Mouse (Mus musculus) 3T3-L1 (cell line): ENCODE results near the gene Hist2h4.
A peak's percentile ranks its signal among the peaks of the same experiment; 100 is the strongest.
"Not testable (repeated sequence)": the region's sequence is repeated elsewhere in the genome, so short reads cannot be mapped to it uniquely, and the experiment has no call there.

Experiments
- DNase-seq: peaks from one replicate; pipeline ENCODE4 v3.0.0-alpha.2; 2015; ENCODE audit warnings: low read depth, low spot score

The Hist2h4 gene

DNA sequence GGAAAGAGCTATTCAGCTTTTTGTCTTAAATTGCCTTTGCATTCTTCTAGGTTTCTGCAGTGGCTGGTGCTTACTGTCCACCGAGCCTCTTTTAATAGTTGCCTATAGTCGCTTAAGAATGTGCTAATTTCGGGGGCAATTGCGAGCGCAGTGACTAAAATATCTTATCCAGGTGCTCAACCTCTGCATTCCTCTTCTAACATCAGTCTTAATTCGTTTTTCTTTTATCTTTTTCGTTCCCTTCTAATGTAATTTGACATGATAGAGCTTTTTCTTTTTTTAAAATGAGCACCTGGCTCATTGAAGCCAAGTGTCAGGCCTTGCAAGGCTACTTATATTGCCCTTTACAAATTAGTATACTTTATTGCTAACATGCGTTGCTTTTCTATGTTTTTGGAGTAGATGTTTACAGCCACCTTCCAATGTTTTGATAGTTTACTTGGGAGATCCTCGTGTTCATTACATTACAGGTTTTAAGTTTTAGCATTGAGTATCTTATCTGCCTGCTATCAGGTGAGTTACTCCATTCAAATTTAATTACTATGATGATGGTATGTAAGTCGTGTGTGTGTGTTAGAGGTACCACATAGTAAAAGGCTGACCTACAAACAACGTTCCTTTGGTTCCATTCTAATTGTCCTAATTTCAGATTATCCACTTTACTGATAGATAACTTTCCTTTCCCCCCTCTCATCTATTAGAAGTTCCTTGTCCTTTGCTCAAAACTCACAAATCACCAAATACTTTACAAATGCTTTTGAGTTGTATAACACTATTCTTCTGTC, 15.6 kb downstream of the Hist2h4 start:
- DNase-seq = peak; percentile 41

DNA sequence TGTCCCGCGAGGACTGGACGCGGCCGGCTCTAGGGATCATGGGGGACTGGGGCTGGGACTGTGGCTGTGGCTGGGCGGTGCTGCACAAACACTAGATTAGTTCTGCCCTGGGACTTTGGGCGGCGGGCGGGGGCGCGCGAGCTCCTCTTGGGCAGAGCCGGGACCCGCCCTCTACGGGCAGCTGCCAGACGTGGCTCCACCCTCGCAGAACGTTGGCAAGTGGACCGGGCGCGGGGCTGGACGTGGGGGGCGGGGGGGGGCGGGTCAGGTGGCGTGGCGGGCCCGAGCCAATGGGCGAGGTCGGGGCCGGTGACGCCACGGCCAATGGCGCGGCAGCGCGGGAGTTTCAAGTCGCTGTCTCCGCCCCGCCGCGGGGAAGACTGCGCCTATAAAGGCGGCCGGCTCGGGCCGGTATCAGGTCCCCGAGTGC, 16.7 kb downstream of the Hist2h4 start, which contains the start of gene Hist2h3c1:
Gene Hist2h3c1 (plus strand): TSS at position 259 of the 430 bp plus-strand sequence.
- DNase-seq = not testable (repeated sequence)

DNA sequence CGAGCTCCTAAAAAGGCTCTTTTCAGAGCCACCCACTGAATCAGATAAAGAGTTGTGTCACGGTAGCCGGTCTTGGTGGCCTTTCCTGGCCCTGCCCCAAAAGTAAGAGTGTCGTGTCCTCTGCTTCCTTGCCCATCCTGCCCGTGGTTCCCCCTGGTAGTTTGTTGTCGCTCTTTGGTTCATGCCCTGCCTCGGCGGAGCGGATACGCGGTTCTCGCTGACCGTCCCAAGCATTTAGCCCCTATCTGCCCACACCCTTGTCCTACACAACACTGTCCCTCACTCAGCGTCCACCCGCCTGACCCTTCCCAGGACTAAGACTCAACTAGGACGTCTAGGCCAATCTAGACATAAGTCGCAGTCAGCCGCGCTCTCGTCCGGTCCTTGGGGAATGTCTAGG, 17.1 kb downstream of the Hist2h4 start:
- not testable (repeated sequence) for DNase-seq

DNA sequence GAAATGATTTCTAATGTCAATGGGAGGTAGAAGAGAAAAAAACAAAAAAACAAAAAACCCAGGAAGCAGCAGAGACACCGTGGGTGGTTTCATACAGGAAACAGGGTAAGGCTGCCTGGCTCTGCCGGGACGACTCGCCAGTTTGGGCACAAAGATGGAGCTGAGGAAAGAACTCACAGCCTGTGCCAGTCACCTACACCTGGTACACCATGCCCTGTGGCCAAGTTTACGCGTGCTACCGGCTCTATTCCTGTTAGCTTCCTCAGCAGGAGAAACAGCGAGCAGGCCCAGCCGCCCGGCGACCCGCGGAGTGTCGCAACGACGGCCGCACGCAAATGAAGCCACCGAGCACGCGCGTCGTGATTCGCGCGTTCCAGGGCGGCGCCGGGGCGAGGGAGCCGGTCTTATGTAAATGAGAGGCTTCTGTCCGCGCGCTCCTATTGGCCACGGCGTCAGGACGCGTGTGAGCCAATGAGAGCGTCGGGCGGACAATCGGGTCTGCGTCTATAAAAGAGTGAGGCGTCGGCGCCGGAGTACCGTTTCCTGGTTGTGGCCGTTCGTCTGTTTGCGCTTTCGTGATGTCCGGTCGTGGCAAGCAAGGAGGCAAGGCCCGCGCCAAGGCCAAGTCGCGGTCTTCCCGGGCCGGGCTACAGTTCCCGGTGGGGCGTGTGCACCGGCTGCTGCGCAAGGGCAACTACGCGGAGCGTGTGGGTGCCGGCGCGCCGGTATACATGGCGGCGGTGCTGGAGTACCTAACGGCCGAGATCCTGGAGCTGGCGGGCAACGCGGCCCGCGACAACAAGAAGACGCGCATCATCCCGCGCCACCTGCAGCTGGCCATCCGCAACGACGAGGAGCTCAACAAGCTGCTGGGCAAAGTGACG, 17.9 kb downstream of the Hist2h4 start, which contains the start of gene Hist2h2aa1:
Gene Hist2h2aa1 (plus strand): TSS at position 495 of the 884 bp plus-strand sequence.
- DNase-seq = peak; percentile 77

DNA sequence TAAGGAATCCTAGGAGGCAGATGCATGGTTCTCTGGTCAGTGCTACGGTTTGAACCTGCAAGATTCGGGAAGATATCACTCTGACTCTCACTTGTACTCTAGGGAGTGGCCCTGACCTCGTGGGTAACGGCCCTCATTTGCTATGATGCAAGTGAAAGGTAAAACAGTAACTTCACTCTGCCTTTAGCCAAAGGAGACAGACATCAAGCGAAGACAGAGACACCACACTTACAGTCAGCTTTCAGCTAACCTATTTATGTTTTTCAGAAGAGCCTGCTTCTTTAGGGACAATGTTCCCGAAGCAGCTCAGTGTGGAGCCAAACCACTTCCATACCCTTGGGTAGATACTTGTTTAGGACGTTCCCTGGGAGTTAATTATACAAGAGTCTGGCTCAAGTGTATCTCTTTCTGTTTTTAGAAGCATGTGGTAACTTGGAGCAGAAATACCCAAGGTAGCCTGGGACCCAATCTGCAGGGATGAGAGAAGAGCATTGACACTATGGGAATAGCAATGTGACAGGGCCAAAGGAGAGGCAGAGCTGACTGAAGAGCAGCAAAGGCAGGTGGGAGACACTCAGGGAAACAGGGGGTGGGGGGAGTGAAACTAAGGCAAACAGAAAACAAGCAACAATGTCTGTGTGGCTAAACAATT, 19.1 kb downstream of the Hist2h4 start:
- peak; percentile 32 for DNase-seq

DNA sequence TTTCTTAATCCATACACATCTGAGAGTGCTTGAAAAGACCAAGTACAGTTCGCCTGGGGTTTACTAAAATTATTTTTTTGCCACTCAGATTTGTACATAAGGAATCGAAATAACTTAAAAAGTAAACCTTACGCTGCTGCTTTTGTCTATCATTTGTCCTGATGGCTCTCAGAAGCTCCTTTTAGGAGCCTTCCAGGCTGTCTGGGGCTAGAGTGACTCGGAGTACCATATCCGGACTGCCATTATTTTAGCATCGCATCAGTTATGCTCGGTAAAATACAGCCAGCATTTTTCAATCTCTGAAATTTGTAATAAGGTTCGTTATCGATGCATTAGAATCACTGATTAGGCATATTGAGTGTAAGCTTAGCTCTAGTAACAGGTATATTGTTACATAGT, 22.3 kb downstream of the Hist2h4 start:
- no peak for DNase-seq

DNA sequence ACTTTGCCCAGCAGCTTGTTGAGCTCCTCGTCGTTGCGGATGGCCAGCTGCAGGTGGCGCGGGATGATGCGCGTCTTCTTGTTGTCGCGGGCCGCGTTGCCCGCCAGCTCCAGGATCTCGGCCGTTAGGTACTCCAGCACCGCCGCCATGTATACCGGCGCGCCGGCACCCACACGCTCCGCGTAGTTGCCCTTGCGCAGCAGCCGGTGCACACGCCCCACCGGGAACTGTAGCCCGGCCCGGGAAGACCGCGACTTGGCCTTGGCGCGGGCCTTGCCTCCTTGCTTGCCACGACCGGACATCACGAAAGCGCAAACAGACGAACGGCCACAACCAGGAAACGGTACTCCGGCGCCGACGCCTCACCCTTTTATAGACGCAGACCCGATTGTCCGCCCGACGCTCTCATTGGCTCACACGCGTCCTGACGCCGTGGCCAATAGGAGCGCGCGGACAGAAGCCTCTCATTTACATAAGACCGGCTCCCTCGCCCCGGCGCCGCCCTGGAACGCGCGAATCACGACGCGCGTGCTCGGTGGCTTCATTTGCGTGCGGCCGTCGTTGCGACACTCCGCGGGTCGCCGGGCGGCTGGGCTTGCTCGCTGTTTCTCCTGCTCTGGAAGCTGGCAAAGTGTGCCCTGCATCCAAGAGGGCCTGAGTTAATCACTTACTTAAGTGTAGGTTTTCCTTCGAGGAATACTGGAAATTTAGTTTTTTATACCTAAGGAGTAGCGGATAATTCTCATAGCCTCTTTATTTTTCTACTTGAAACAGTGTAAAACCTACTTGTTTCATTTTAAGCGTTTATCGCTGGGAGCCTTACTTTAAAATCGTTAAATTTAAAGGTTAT, 22.9 kb downstream of the Hist2h4 start, which contains the start of gene Hist2h2aa2:
Gene Hist2h2aa2 (minus strand): TSS at position 328 of the 850 bp plus-strand sequence.
- DNase-seq = peak; percentile 58

DNA sequence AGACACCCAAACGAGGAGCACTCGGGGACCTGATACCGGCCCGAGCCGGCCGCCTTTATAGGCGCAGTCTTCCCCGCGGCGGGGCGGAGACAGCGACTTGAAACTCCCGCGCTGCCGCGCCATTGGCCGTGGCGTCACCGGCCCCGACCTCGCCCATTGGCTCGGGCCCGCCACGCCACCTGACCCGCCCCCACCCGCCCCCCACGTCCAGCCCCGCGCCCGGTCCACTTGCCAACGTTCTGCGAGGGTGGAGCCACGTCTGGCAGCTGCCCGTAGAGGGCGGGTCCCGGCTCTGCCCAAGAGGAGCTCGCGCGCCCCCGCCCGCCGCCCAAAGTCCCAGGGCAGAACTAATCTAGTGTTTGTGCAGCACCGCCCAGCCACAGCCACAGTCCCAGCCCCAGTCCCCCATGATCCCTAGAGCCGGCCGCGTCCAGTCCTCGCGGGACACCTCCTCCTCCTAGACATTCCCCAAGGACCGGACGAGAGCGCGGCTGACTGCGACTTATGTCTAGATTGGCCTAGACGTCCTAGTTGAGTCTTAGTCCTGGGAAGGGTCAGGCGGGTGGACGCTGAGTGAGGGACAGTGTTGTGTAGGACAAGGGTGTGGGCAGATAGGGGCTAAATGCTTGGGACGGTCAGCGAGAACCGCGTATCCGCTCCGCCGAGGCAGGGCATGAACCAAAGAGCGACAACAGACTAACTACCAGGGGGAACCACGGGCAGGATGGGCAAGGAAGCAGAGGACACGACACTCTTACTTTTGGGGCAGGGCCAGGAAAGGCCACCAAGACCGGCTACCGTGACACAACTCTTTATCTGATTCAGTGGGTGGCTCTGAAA, 23.9 kb downstream of the Hist2h4 start, which contains the start of gene Hist2h3c2:
Gene Hist2h3c2 (minus strand): TSS at position 174 of the 840 bp plus-strand sequence.
- DNase-seq = not testable (repeated sequence)

DNA sequence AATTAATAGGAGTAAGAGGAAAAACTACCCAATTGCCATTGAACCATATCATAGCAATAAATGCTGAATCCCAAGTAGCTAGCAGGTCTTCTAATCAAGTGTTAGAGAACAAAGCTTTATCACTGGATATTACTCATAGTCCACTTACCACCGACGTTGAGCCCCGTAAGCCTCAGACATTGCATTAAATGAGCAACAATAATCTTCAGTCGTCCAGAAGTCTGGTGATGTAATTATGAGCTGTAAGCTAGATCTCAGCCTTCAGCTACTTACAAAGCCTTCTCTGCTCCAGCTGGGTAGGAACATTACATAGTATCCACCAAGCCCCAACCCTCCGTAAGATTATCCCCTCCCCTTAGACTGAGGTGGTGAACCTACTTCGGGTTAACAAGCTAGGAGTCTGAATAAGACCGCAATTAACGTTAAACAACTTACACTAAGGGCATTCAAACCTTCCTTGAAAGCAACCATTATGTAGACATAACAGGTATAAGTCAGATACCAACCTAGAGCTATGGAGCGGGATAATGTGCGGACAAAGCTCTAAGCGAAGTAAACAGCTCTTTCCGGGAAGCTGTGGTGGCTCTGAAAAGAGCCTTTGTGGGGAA, 25.1 kb downstream of the Hist2h4 start:
- peak; percentile 81 for DNase-seq

DNA sequence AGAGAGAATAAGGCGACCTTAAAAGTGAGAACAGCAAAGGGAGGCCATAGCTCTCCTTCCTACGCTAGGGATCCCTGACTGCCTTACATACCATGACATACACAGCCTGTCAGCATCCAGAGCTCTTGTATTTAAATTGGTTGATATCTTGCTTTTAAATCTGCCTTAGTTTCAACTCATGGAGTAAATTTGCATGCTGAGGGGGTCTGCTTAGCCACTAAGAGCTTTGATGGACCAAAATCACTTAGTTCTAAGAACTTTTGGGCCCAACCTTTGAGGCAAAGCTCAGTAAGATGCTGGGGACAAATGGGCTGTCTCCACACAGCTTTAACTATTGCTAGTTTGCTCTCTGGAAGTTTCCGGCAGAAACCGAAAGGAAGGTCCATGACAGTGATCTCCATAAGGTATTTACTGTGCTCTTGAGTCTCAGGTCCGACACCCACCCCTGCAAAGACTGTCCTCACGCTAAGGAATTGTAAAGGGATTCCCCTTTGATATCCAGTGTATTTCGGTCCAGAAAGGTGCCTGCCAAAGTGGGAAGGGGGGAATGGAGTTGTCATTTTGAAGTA, 25.7 kb downstream of the Hist2h4 start:
- DNase-seq = peak; percentile 62

DNA sequence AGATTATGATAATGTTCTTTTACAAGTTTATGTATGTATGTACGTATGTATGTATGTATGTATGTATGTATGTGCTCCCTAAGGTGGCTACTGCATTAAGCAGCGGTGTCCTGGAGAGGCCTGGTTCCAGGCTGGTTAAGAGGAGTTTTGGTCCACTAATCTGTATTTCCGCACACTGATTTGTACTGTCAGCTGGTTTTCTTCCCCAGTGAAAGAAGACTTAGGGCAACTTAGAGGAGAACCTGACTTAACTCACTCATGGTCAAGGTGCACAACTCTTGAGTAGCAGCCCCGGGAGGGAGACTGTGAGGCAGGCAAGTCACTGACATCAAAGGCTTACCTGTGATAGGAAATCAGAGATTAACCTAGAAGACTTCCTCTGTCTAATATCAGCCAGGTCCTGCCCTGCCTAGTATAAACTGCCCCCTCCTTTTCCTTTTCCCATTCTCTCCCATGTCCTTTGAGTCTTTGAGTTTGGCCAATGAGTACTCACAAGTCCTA, 26.2 kb downstream of the Hist2h4 start:
- no peak for DNase-seq

DNA sequence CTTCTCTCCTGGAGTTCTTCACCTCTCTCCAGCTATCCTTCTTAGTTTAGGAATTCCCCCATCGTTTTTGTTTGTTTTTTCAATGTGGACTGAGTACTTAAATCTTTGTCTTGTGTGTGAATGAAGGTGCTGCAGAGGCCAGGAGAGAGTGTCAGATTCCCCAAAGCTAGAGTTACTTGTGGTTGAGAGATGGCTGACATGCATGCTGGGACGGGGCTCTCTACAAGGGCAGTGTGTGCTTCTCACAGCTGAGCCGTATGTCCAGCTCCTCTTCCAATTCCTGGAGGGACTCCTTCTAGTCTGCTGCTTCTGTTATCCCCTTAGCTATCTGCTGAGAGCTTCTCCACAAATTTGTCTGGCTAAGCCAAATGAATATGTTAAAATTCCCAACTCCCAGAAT, 27.3 kb downstream of the Hist2h4 start:
- DNase-seq = no peak

DNA sequence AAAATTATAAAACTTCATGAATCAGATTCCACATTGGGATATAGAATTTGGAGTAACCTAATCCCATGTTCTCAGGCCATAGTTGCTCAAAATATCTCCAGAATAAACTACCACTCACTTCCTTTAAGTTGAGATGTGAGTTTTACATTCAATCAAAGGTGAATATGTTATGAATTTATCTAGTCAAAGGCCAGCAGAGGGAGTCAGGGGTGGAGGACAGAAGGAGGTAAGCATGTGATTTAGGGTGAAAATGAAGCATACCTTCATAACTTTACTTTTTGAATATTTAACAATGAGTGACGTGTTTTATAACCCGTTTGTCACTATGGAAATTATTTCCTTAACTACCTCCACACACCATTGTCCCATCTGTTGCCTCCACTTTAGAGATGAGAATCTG, 28.2 kb downstream of the Hist2h4 start:
- DNase-seq = no peak

DNA sequence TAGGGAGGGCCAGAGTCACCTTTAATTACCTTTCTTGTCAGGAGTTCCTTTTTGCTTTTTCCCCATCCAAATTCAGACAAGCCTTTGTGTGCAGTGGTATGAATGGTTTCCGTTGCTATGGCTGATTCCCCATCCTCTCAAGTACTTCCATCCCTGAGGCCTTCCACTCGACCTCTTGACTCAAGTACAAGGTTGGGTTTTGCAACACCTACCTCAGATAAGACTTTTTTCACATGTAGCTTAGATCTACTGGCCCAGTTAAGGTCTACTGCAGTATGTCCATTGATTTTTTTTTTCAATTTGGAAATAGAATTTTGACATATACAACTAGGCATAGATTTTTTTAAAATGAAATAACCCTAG, 31.4 kb downstream of the Hist2h4 start:
- DNase-seq = no peak

DNA sequence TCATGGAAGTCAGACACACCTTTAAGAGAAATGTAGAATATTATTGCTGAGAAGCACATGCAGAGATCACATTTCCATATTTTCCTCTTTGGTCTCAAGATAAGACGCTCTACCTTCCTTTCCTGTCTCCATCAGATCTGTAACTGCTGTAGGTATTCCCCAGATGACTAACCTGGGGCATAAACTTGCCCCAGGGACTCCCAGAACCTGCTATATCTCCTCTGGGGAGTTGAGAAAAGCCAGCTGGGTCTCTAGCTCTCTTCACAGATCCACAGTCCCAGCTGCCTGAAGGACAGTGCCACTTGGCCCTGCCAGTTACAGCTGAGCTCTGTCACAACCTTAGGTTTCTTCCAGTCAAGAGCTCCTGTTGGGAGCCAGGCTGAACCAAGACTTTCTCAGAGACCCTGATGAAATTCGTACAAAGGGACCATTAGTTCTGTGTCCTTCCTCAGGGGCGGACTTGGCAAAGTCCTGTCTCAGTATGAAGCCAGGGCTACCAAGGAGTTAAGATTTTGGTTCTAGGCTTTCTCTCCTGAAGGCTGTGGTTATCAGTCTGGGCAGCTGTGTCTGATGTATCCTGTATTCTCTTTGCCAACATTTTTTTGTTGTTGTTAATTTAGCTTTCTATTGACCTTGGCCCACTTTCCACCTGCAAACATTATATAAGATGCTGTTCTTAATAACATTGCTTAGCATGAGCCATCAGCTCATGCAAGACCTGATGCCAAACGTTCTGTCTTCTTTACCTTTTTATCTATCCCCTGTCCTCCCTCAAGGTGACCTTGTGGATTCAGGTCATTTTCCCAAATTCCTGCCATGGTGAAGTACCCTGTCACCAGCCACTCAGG, 32.0 kb downstream of the Hist2h4 start:
- DNase-seq = no peak

DNA sequence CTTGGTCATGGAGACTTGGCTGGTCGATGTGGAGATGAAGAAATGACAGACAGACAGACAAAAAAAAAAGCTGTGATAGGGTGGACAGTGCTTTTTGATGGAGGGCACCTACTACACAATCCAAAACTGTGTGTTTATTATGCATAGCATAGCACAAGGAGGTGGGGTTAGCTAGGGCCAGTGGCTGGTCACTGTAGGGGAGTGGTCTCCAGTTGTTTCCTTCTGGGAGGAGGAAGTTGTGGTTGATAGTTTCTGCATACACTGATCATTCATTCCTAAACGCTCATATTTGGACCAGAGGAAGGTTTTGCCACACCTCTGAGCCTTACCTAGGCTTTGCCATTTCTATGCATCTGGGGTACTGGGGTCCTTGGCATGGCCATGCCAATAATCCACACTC, 32.7 kb downstream of the Hist2h4 start:
- DNase-seq = no peak

DNA sequence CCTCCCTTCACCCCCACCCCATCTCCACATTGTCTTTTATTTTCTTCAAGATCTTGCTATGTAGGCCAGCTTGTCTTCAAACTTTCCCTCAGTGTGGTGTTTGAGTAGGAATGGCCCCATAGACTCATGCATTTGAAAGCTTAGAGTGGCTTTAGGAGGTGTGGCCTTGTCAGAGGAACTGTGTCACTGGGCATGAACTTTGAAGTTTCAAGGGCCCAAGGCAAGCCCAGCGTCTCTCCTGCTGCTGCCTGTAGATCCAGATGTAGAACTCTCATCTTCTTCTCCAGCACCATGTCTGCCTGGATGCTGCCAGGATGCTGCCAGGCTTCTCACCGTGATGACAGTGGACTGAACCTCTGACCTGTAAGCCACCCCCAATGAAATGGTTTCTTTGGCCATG, 34.3 kb downstream of the Hist2h4 start:
- DNase-seq = no peak
